ENCODE assay signal across 11 mouse cellular contexts in genomic region chr2:106796246-106796645, GRCm38 (mm10).
DNase-seq lines count a peak whose midpoint lies in the region; ATAC-seq and TF ChIP-seq lines count a peak whose summit lies in the region.
"Had no signal": no experiment of that assay in that cellular context is flagged by ENCODE, and none has a peak within 500 bp of the region (broad histone marks: within the 10 kb centered on the region; RNA-seq: fewer than 3 reads in every experiment).

No protein-coding gene starts in this region.

- TF ChIP-seq POLR2A in limb, embryonic 14.5 days (IDR thresholded peaks at IDR 0.05; ENCODE audit: borderline replicate concordance, extremely low read depth, insufficient read depth, insufficient read length): no peak
- TF ChIP-seq POLR2A in thymus, adult 2 months (IDR thresholded peaks at IDR 0.05; ENCODE audit: control insufficient read depth, extremely low read depth, insufficient read depth, low read length, poor library complexity): no peak

- H3K27ac ChIP-seq in stomach, embryonic 14.5 days (ENCODE audit: low read length): no peak overlapping the region
- no peak overlapping the region for H3K27ac ChIP-seq in stomach, postnatal 0 days (replicated peaks)
- peak overlapping the region; percentile 60 for H3K27ac ChIP-seq in forebrain, embryonic 16.5 days (ENCODE audit: low read length)
- no peak overlapping the region for H3K27ac ChIP-seq in limb, embryonic 14.5 days (replicated peaks; ENCODE audit: low read depth, low read length)
- no peak overlapping the region for H3K27ac ChIP-seq in thymus, adult 2 months (ENCODE audit: control insufficient read depth, insufficient read depth, low read length)
- H3K27ac ChIP-seq: liver, embryonic 15.5 days had no signal

- no peak for ATAC-seq in stomach, embryonic 14.5 days (ENCODE audit: insufficient number of reproducible peaks, insufficient read depth, low FRiP score, low read depth)
- no peak for ATAC-seq in stomach, postnatal 0 days (ENCODE audit: low FRiP score, low TSS enrichment)
- ATAC-seq in forebrain, embryonic 16.5 days: peak; percentile 15; the same call in 1 of the 2 replicates
- no peak for ATAC-seq in limb, embryonic 14.5 days (ENCODE audit: low FRiP score, low read depth)

- no peak for TF ChIP-seq CTCF in stomach, postnatal 0 days (IDR thresholded peaks at IDR 0.05; ENCODE audit: low read depth)
- TF ChIP-seq CTCF in thymus, adult 2 months (IDR thresholded peaks at IDR 0.05; ENCODE audit: borderline replicate concordance, control insufficient read depth, extremely low read depth, insufficient read depth, low read length, poor library complexity): no peak

- H3K9ac ChIP-seq in stomach, embryonic 14.5 days (replicated peaks; ENCODE audit: low read depth, low read length): no peak overlapping the region
- no peak overlapping the region for H3K9ac ChIP-seq in stomach, postnatal 0 days (ENCODE audit: low read length)
- H3K9ac ChIP-seq in forebrain, embryonic 16.5 days (replicated peaks; ENCODE audit: low read depth, low read length): 0 out of 2 replicates have a peak overlapping the region, but pooled peaks have one; percentile 22
- no peak overlapping the region for H3K9ac ChIP-seq in limb, embryonic 14.5 days (ENCODE audit: low read depth, low read length, severe bottlenecking)
- H3K9ac ChIP-seq: liver, embryonic 15.5 days had no signal

- H3K36me3 ChIP-seq in stomach, embryonic 14.5 days (ENCODE audit: control insufficient read depth, insufficient read depth, low read length): no peaks in the 10 kb centered on the region
- no peaks in the 10 kb centered on the region for H3K36me3 ChIP-seq in stomach, postnatal 0 days (ENCODE audit: control insufficient read depth, insufficient read depth, low read length)
- H3K36me3 ChIP-seq in forebrain, embryonic 16.5 days (ENCODE audit: control insufficient read depth, insufficient read depth): no peaks in the 10 kb centered on the region
- H3K36me3 ChIP-seq in limb, embryonic 14.5 days (ENCODE audit: control insufficient read depth, insufficient read depth, low read length): no peaks in the 10 kb centered on the region
- no peaks in the 10 kb centered on the region for H3K36me3 ChIP-seq in thymus, adult 2 months (ENCODE audit: control insufficient read depth, insufficient read depth, low read length)
- H3K36me3 ChIP-seq: liver, embryonic 15.5 days had no signal

- no peak overlapping the region for H3K4me3 ChIP-seq in stomach, embryonic 14.5 days (ENCODE audit: low read depth, low read length)
- H3K4me3 ChIP-seq in stomach, postnatal 0 days (ENCODE audit: low read depth, low read length): no peak overlapping the region
- no peak overlapping the region for H3K4me3 ChIP-seq in forebrain, embryonic 16.5 days (replicated peaks; ENCODE audit: low read length)
- H3K4me3 ChIP-seq in limb, embryonic 14.5 days (replicated peaks; ENCODE audit: low read length): no peak overlapping the region
- no peak overlapping the region for H3K4me3 ChIP-seq in thymus, adult 2 months (ENCODE audit: control insufficient read depth, insufficient read depth, low read length)
- H3K4me3 ChIP-seq: liver, embryonic 15.5 days had no signal

- H3K4me2 ChIP-seq in stomach, embryonic 14.5 days (replicated peaks; ENCODE audit: low read depth, low read length): peak overlapping the region; percentile 8; the same call in 1 of the 2 replicates
- H3K4me2 ChIP-seq in stomach, postnatal 0 days (replicated peaks; ENCODE audit: low read depth): no peak overlapping the region
- peak overlapping the region; percentile 37 for H3K4me2 ChIP-seq in forebrain, embryonic 16.5 days (ENCODE audit: low read length)
- H3K4me2 ChIP-seq in limb, embryonic 14.5 days (replicated peaks; ENCODE audit: low read depth, low read length, severe bottlenecking): peak overlapping the region; percentile 30; the same call in 1 of the 2 replicates
- H3K4me2 ChIP-seq: liver, embryonic 15.5 days had no signal

- no peak for TF ChIP-seq EP300 in stomach, postnatal 0 days (optimal IDR thresholded peaks at IDR 0.05)

- 20% methylated on average over 7 of the region's 7 CpGs for WGBS in stomach, embryonic 14.5 days
- 30% methylated on average over 7 of the region's 7 CpGs for WGBS in stomach, postnatal 0 days
- WGBS in forebrain, embryonic 16.5 days: 6% methylated on average over 7 of the region's 7 CpGs
- 10% methylated on average over 7 of the region's 7 CpGs for WGBS in limb, embryonic 14.5 days
- WGBS in thymus, adult 2 months: 85% methylated on average over 7 of the region's 7 CpGs

- no peaks in the 10 kb centered on the region for H3K9me3 ChIP-seq in stomach, embryonic 14.5 days (ENCODE audit: control insufficient read depth, low read depth, low read length)
- H3K9me3 ChIP-seq in stomach, postnatal 0 days (ENCODE audit: control insufficient read depth, low read length): no peaks in the 10 kb centered on the region
- no peaks in the 10 kb centered on the region for H3K9me3 ChIP-seq in forebrain, embryonic 16.5 days (ENCODE audit: control insufficient read depth, low read length)
- no peaks in the 10 kb centered on the region for H3K9me3 ChIP-seq in limb, embryonic 14.5 days (ENCODE audit: control insufficient read depth, low read length)
- H3K9me3 ChIP-seq: liver, embryonic 15.5 days had no signal

- H3K27me3 ChIP-seq in stomach, embryonic 14.5 days (ENCODE audit: control insufficient read depth, insufficient read depth, low read length): no peaks in the 10 kb centered on the region
- no peaks in the 10 kb centered on the region for H3K27me3 ChIP-seq in stomach, postnatal 0 days (ENCODE audit: control insufficient read depth, insufficient read depth, low read length)
- no peaks in the 10 kb centered on the region for H3K27me3 ChIP-seq in forebrain, embryonic 16.5 days (replicated peaks; ENCODE audit: control insufficient read depth, insufficient read depth, low read length)
- H3K27me3 ChIP-seq in limb, embryonic 14.5 days (ENCODE audit: control insufficient read depth, insufficient read depth, low read length): no peaks in the 10 kb centered on the region
- H3K27me3 ChIP-seq in thymus, adult 2 months (ENCODE audit: control insufficient read depth, insufficient read depth, low read length): no peaks in the 10 kb centered on the region
- H3K27me3 ChIP-seq: liver, embryonic 15.5 days had no signal

- DNase-seq in stomach, postnatal 0 days (ENCODE audit: low spot score): no peak
- no peak for DNase-seq in limb, embryonic 14.5 days (ENCODE audit: low spot score)
- no peak for DNase-seq in gastrocnemius, adult 8-10 months (ENCODE audit: low spot score in 2 of 2)
- DNase-seq in thymus, adult 2 months: no peak
- no peak for DNase-seq in frontal cortex, postnatal 25 days (ENCODE audit: low spot score in 2 of 2)
- DNase-seq: cerebellum, adult 11-12 months; layer of hippocampus, adult 9-11 months; thymus, postnatal 36 days had no signal

- H3K4me1 ChIP-seq in stomach, embryonic 14.5 days (ENCODE audit: control insufficient read depth, insufficient read depth, low read length): peaks cover 7% of the 10 kb centered on the region; the same call in 1 of the 2 replicates
- no peaks in the 10 kb centered on the region for H3K4me1 ChIP-seq in stomach, postnatal 0 days (replicated peaks; ENCODE audit: control insufficient read depth, insufficient read depth)
- H3K4me1 ChIP-seq in forebrain, embryonic 16.5 days (replicated peaks; ENCODE audit: control insufficient read depth, insufficient read depth, low read length): peaks cover 28% of the 10 kb centered on the region
- H3K4me1 ChIP-seq in limb, embryonic 14.5 days (ENCODE audit: control insufficient read depth, insufficient read depth, low read length): peaks cover 12% of the 10 kb centered on the region
- H3K4me1 ChIP-seq in thymus, adult 2 months (replicated peaks; ENCODE audit: control insufficient read depth, insufficient read depth, low read length): no peaks in the 10 kb centered on the region
- H3K4me1 ChIP-seq: liver, embryonic 15.5 days had no signal
